Mouse (Mus musculus) heart, embryonic 15.5 days (tissue): ENCODE data around the gene Sf3b2. TPM values are rescaled to one million over a fixed set of nuclear protein-coding genes. Genes with fewer than 3 reads are reported as not detected.
"Not testable (repeated sequence)": the region's sequence is repeated elsewhere in the genome, so short reads cannot be mapped to it uniquely, and the experiment has no call there.

ENCODE experiments used
- ATAC-seq: fragments of 200-750 bp; cut with Nextera tagmentation; replicated peaks from 2 replicates; pipeline ENCODE4 v1.8.0; 2017; ENCODE audit warnings: low read depth, moderate TSS enrichment; ENCODE audit not compliant: insufficient number of reproducible peaks, insufficient read depth, low FRiP score
- H3K27ac ChIP-seq: fragments of 300-500 bp; sonication (generic); 2 replicates; pipeline ENCODE4 v1.5.1; 2015; ENCODE audit warnings: mild to moderate bottlenecking, inconsistent platforms
- H3K27me3 ChIP-seq: fragments of 300-500 bp; sonication (generic); 2 replicates; pipeline ENCODE4 v1.6.1; 2015; ENCODE audit warnings: inconsistent platforms
- H3K36me3 ChIP-seq: fragments of 300-500 bp; sonication (generic); 2 replicates; pipeline ENCODE4 v1.6.1; 2015; ENCODE audit warnings: mild to moderate bottlenecking, inconsistent platforms
- H3K4me1 ChIP-seq: fragments of 300-500 bp; sonication (generic); replicated peaks from 2 replicates; pipeline ENCODE4 v1.6.1; 2015; ENCODE audit warnings: inconsistent platforms
- H3K4me2 ChIP-seq: fragments of 300-500 bp; sonication (generic); 2 replicates; pipeline ENCODE4 v1.6.1; 2015; ENCODE audit warnings: inconsistent platforms, mild to moderate bottlenecking, moderate library complexity
- H3K4me3 ChIP-seq: fragments of 300-500 bp; sonication (generic); 2 replicates; pipeline ENCODE4 v1.5.1; 2015; ENCODE audit warnings: mild to moderate bottlenecking, inconsistent platforms
- H3K9ac ChIP-seq: fragments of 300-500 bp; sonication (generic); 2 replicates; pipeline ENCODE4 v1.6.1; 2015; ENCODE audit warnings: mild to moderate bottlenecking, inconsistent platforms
- H3K9me3 ChIP-seq: fragments of 300-500 bp; sonication (generic); replicated peaks from 2 replicates; pipeline ENCODE4 v1.6.1; 2016; ENCODE audit warnings: inconsistent platforms
- WGBS: fragments of 180-500 bp; shearing (Covaris S2); methylation state at CpG from one replicate; pipeline ENCODE4 v1.1.7; 2015; ENCODE audit warnings: mixed read lengths; 5-methylcytosine and 5-hydroxymethylcytosine counted together
- polyA plus RNA-seq: library from polyadenylated mRNA; unstranded; fragments of >200 nt; fragmentation: Nextera tagmentation; extraction: Ambion mirVana; gene quantifications from 2 replicates; pipeline ENCODE4 v1.2.1, GENCODE M21; 2015

Gene Sf3b2
- polyA plus RNA-seq, 1 experiment from 2014 or later = 195 TPM

DNA sequence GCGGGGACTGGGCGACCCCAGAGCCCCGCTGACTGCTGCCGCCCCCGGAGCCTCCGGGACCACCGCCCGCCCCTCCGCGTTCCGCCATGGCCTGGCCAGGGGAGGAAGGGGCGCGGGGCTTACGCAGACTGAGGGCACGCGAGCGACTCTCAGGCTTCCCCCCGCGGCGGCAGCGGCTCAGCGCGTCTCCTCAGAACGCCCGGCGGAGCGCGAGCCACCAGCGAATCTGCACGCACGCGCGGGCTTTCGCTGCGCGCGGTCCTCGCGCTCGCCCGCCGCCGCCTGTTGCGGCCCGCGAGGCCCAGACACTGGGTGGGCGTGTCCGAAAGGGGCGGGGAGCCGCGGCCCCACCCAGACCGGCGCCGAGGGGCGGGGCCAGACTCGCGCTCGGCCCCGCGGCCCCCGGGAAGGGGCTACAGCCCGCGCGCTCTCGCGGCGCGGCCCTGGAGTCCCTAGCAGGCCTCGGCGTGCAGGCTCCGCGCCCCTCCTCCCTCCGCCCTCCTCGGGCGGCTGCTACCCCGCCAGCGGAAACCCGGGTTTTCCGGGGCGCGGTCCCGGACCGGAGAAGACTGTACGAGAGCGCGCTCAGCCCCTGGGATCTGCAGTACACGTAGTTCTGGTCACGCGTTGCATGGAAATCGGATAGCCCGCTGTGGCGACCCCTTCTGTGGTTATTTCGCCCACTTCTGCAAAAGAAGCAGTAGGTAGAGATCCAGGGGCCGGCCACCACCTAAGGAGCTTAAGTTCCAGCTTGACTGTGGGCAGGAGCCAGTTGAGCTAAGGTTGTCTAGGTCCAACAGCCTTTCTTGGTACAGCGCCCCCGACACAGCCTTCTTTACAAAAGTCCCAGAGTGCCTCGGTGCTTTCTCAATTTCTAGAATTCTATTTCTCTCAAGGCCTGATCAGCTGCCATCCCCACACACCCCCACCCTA is 22.2 kb downstream of the Sf3b2 start, which contains the start of gene Pacs1:
Gene Pacs1 (minus strand): TSS at position 319 of the 933 bp plus-strand sequence.
- Histone ChIP-seq H3K9me3 (no peaks in the 10 kb centered on the region), H3K27ac (peak within 1 kb of the TSS; percentile 93), H3K27me3 (no peaks in the 10 kb centered on the region), H3K9ac (peak within 1 kb of the TSS; percentile 96), H3K4me2 (peak within 1 kb of the TSS; percentile 93), H3K4me1 (peaks cover 47% of the 10 kb centered on the region), H3K36me3 (peaks cover 37% of the 10 kb centered on the region), H3K4me3 (peak within 1 kb of the TSS; percentile 97)
- WGBS = 1% methylated on average over 77 of the region's 97 CpGs
- peak; percentile 93 for ATAC-seq

DNA sequence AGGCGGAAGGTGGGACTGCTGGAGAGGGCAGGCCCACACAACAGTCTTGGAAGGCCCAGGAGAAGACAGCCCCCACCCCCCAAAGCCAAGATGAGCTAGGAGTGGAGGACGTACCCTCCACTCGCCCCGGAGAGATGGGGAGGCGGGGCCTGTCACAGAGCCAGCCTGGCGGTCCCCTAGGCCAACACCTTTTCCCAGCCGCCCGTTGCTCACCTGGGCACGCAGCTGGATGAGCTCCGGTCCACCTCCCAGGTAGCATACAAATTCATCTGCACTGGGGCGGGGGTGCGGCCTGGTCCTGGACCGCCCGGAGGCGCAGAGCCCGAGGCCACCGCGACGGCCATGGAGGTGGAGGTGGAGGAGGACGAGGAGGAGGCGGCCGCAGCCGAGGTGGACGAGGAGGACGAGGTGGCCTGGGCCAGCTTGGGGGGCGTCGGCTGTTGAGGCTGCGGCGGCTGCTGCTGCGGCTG is 22.9 kb downstream of the Sf3b2 start:
- Histone ChIP-seq H3K4me3 (peak overlapping the region; percentile 97), H3K27me3 (no peaks in the 10 kb centered on the region), H3K9me3 (no peaks in the 10 kb centered on the region), H3K27ac (peak overlapping the region; percentile 93), H3K36me3 (peaks cover 30% of the 10 kb centered on the region), H3K4me1 (peaks cover 47% of the 10 kb centered on the region), H3K4me2 (peak overlapping the region; percentile 93), H3K9ac (peak overlapping the region; percentile 96)
- peak; percentile 23; the same call in 1 of the 2 replicates for ATAC-seq
- WGBS = 1% methylated on average over 24 of the region's 30 CpGs

DNA sequence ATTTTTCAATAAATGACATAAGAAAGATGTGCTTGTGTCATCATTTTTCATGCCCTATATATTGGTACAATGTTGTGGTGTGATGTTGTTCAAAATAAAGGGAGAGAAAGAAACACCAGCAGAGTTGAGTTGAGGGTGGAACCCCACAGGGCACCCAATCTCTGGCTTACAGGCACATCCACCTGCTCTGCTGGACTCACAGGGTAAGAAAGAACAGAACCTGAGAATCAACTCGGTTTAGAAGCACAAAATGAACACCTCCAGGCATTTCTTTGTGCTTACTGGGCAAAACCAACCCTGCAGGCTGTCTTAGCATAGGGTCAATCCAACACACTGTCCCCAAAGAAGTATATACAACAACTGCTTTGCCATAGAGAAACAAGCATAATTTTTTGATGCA is 23.8 kb downstream of the Sf3b2 start:
- H3K4me3 ChIP-seq = peak overlapping the region; percentile 97
- no peak overlapping the region for H3K9ac ChIP-seq
- H3K27ac ChIP-seq = no peak overlapping the region
- H3K27me3 ChIP-seq = no peaks in the 10 kb centered on the region
- H3K9me3 ChIP-seq = no peaks in the 10 kb centered on the region
- WGBS = 44% methylated on average over 1 of the region's 1 CpGs
- peaks cover 47% of the 10 kb centered on the region for H3K4me1 ChIP-seq
- peak overlapping the region; percentile 93 for H3K4me2 ChIP-seq
- H3K36me3 ChIP-seq = peaks cover 23% of the 10 kb centered on the region
- ATAC-seq = no peak

DNA sequence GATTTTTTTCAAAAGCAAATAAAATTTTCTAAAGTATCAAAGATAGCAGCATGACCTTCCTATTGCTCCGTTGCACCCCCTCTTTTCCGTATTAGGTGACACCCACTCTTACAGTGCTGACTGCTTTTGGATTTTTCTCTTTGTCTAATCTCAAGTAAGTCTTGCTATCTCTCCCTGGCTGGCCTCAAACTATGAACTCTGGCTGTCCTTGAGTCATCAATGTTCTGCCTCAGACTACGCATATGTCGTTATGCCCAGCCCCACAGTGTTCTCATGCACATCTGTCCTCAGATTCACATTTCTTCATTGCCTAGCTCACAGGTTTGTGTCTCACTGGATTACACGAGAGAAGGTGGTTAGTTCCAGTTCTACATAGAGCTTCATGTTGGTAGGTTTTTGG is 25.9 kb downstream of the Sf3b2 start:
- no peaks in the 10 kb centered on the region for H3K27me3 ChIP-seq
- H3K9ac ChIP-seq = no peak overlapping the region
- WGBS = 38% methylated on average over 5 of the region's 5 CpGs
- no peak overlapping the region for H3K4me3 ChIP-seq
- H3K36me3 ChIP-seq = peaks cover 5% of the 10 kb centered on the region; the same call in 1 of the 2 replicates
- ATAC-seq = no peak
- no peak overlapping the region for H3K27ac ChIP-seq
- peaks cover 45% of the 10 kb centered on the region for H3K4me1 ChIP-seq
- no peaks in the 10 kb centered on the region for H3K9me3 ChIP-seq
- H3K4me2 ChIP-seq = no peak overlapping the region

DNA sequence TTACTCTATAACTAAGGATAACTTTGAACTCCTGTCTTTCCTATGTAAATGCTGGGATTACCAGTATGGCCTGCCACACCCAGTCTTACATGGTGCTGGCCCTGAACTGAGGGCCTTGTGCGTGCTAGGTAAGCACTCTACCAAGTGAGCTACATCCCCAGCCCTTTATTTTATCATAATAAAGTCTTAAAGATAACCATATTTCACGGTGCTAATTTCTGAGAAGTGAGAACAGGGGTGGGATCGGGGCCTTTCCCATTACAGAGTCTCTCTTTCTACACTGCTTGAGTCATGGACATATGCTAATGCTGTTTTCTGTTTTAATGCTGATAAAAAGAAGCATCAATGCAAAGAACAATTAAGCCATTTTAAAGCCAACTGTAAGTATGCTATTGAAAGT is 26.4 kb downstream of the Sf3b2 start:
- Histone ChIP-seq H3K36me3 (no peaks in the 10 kb centered on the region; the same call in 1 of the 2 replicates), H3K4me2 (no peak overlapping the region), H3K4me1 (peaks cover 40% of the 10 kb centered on the region), H3K27me3 (no peaks in the 10 kb centered on the region), H3K27ac (no peak overlapping the region), H3K9ac (no peak overlapping the region), H3K4me3 (no peak overlapping the region), H3K9me3 (no peaks in the 10 kb centered on the region)
- WGBS = 74% methylated on average over 3 of the region's 3 CpGs
- ATAC-seq = no peak

DNA sequence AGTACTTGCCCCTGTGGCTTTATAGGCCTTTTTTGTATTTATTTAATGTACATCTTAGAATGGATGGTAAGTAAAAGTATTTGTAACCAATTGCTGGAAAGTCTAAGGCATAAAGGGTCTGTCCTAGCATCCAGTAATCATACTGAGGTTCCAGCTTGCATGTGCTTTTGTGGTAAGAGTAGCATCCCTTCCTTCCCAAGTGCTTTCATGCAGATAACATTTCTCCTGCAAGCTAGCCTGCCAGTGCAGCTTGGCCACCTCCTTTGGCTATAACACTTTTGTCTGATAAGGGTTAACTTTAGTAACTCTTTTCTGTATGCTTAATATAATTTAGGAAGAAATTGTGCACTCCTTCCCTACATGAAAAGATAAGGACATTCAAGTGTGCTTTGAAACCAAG is 27.2 kb downstream of the Sf3b2 start:
- Histone ChIP-seq H3K36me3 (no peaks in the 10 kb centered on the region), H3K27me3 (no peaks in the 10 kb centered on the region), H3K4me3 (no peak overlapping the region), H3K4me2 (no peak overlapping the region), H3K9me3 (no peaks in the 10 kb centered on the region), H3K27ac (no peak overlapping the region), H3K4me1 (peaks cover 34% of the 10 kb centered on the region), H3K9ac (no peak overlapping the region)
- ATAC-seq = no peak

DNA sequence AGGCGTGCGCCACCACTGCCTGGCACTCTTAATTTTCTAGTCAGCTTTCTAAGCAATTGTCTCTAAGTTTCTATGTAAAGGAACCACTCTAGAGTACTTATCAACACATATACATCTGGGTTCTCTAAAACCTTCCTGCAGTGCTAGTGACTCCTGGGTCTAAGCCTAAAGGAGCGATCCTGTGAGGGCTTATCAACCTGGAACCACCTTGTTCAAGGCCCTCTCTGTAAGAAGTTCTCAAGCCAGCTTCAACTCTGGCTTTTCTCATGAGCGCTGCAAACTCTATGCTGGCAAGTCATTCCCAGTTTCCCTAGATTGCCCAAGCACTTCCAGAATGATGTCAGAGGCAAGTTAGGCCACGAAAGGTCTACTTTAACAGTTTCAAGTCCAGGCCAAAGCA is 28.2 kb downstream of the Sf3b2 start:
- Histone ChIP-seq H3K36me3 (no peaks in the 10 kb centered on the region), H3K27ac (no peak overlapping the region), H3K4me1 (peaks cover 31% of the 10 kb centered on the region), H3K9me3 (no peaks in the 10 kb centered on the region), H3K4me2 (no peak overlapping the region), H3K9ac (no peak overlapping the region), H3K27me3 (no peaks in the 10 kb centered on the region), H3K4me3 (no peak overlapping the region)
- WGBS = 83% methylated on average over 5 of the region's 5 CpGs
- no peak for ATAC-seq

DNA sequence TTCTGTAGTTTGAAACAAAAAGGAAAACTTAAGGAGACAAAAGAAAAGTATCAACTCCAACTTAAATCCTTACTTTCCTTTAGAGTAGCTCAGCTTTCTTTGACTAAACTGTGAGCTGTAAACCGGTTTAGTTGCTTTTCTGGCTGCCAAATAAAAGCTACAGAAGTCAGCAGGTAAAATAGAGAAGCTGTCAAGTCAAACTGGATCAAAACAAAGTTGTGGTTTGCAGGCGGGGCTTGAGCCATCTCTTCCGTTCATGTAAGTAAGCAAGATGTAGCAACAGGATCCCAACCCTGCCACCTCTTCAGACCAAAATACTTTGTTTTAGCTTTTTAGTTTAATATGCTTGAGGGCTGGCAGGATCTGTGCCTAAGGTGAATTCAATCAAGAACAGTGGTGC is 38.1 kb downstream of the Sf3b2 start:
- 52% methylated on average over 3 of the region's 3 CpGs for WGBS
- no peaks in the 10 kb centered on the region for H3K9me3 ChIP-seq
- ATAC-seq = no peak
- no peak overlapping the region for H3K27ac ChIP-seq
- H3K9ac ChIP-seq = no peak overlapping the region
- no peak overlapping the region for H3K4me3 ChIP-seq
- H3K4me2 ChIP-seq = no peak overlapping the region
- peaks cover 12% of the 10 kb centered on the region for H3K4me1 ChIP-seq
- H3K27me3 ChIP-seq = no peaks in the 10 kb centered on the region
- no peaks in the 10 kb centered on the region for H3K36me3 ChIP-seq

DNA sequence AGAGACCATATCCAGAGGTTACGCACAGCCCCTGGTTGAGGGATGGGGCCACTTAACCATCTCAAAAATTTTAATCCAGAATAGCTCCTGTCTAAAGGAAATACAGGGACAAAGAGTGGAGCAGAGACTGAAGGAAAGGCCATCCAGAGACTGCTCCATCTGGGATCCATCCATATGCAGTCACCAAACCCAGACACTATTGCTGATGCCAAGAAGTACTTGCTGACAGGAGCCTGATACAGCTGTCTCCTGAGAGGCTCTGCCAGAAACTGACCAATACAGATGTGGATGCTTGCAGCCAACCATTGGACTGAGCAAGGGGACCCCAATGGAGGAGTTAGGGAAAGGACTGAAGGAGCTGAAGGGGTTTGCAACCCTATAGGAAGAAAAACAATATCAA is 58.3 kb downstream of the Sf3b2 start:
- not testable (repeated sequence) for H3K36me3 ChIP-seq, H3K27me3 ChIP-seq, H3K4me3 ChIP-seq, H3K9ac ChIP-seq, H3K4me1 ChIP-seq, H3K4me2 ChIP-seq, H3K9me3 ChIP-seq, ATAC-seq, H3K27ac ChIP-seq
- WGBS = 92% methylated on average over 1 of the region's 1 CpGs

DNA sequence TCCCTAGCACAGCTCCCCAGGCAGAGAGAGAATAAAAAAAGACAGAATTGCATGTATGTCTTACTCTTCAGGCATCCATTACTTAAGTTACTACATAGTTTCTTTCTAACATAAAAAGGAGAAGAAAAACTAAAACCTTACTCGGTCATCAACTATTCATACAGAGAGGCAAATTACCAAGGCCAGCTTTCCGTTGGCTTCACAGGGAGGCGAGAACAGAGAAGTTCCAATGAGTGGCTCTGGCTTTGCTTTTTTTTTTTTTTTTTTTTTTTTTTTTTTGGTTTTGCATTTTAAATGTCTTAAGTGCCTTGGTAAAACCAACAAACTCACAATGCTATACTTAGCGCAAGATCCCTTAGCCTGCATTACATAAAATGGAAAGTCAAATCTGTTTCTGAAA is 62.6 kb downstream of the Sf3b2 start:
- no peaks in the 10 kb centered on the region for H3K27me3 ChIP-seq
- H3K9me3 ChIP-seq = no peaks in the 10 kb centered on the region
- H3K4me3 ChIP-seq = no peak overlapping the region
- H3K4me1 ChIP-seq = no peaks in the 10 kb centered on the region; the same call in 1 of the 2 replicates
- H3K4me2 ChIP-seq = no peak overlapping the region
- 92% methylated on average over 4 of the region's 4 CpGs for WGBS
- no peak for ATAC-seq
- H3K9ac ChIP-seq = no peak overlapping the region
- no peaks in the 10 kb centered on the region for H3K36me3 ChIP-seq
- no peak overlapping the region for H3K27ac ChIP-seq

DNA sequence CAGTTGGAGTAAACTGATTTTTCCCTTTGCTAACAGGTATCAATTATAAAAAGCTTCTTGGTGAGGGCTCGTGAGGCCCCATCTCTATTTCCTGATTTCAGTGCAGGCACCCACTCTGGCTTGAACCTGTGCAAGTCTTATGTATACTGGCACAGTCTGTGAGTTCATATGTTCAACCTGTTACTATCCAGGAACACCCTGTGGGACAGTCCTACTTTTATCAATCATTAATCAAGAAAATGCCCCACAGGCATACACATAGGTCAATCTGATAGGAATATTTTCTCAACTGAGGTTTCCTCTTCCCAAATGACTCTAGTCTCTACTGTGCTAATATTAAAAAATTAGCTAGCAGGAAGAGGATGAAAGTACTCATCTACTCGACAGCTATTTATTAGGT is 65.1 kb downstream of the Sf3b2 start:
- WGBS = 69% methylated on average over 2 of the region's 2 CpGs
- H3K4me3 ChIP-seq = no peak overlapping the region
- H3K9ac ChIP-seq = no peak overlapping the region
- no peak overlapping the region for H3K27ac ChIP-seq
- H3K4me2 ChIP-seq = no peak overlapping the region
- no peaks in the 10 kb centered on the region for H3K27me3 ChIP-seq
- ATAC-seq = no peak
- H3K4me1 ChIP-seq = no peaks in the 10 kb centered on the region
- H3K9me3 ChIP-seq = no peaks in the 10 kb centered on the region
- no peaks in the 10 kb centered on the region for H3K36me3 ChIP-seq

DNA sequence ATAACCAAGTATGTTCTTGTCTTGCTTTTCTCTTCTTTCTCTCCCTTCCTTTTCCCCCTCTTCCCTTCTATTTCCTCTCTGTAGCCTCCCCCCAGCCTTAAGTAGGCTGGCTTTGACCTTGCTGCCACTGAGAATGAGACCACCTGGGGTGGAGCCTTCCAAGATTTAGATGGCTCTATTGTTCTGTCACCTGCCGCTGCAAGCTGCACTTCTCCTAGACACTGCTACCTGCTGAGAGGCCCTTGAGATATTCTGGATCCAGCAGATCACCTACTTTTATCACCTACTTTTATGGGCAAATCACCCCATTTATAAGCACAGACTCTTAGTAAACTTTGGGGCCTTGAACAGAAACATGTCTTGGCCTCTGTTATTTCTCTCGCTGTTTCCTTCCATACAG is 70.6 kb downstream of the Sf3b2 start:
- H3K4me3 ChIP-seq = no peak overlapping the region
- no peaks in the 10 kb centered on the region for H3K9me3 ChIP-seq
- no peaks in the 10 kb centered on the region for H3K36me3 ChIP-seq
- no peak overlapping the region for H3K4me2 ChIP-seq
- no peak overlapping the region for H3K27ac ChIP-seq
- H3K9ac ChIP-seq = no peak overlapping the region
- no peaks in the 10 kb centered on the region for H3K27me3 ChIP-seq
- 66% methylated on average over 2 of the region's 2 CpGs for WGBS
- no peak for ATAC-seq
- H3K4me1 ChIP-seq = peaks cover 3% of the 10 kb centered on the region
